Mouse (Mus musculus): ENCODE results near the gene A930017K11Rik. TPM values are rescaled to one million over a fixed set of nuclear protein-coding genes. Genes with fewer than 3 reads are reported as not detected.

The A930017K11Rik gene
- 0.05 TPM in 1 of 2 replicates, not detected in the other for polyA plus RNA-seq (2015; fragmentation: Nextera tagmentation; extraction: Ambion mirVana)

DNA sequence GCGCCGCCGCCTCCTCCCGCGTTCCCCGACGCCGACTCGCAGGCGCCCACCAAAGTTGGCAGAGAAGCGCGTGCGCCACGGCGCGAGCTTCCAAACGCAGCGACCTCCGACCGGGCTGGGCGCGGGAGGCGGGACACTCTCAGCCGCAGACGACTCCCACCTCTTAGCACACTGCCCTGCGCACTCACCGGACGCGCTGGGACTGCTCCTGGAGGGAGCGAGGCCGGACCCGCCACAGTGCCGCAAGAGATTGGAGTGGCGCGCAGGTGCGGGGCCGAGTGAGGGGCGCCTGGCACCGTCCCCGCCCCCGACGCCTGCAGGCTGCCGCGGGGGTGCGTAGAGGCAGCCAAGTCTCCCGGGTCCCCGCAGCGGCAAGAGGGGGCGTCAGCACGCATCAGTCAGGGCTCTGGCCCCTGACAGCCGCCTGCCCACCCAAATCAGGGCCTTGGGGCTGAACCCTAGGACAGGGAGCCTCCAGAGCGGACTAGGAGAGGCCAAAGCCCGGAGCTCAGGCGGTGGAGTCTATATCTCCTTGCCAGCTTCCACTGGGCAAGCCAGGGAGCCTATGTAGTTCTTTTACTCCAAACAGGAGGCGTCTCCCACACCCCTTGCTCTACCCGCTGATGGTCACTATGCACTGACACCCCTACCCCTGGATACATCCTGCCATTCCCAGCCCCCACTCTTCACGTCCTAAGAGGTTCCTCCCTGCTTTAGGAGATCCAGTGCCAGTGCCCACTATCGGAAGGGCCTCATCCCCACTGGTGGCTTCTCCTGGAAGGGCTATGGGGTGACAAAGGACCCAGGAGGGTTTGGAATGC lies at the start of gene A930017K11Rik:
TSS of gene A930017K11Rik (minus strand) at position 763 of the 821 bp plus-strand sequence.
- H3K27me3 ChIP-seq = peaks cover 49% of the 10 kb centered on the region
- H3K9ac ChIP-seq = peak within 1 kb of the TSS; percentile 41; the same call in 1 of the 2 replicates
- H3K9me3 ChIP-seq (replicated peaks) = no peaks in the 10 kb centered on the region
- peak within 1 kb of the TSS; percentile 84 for H3K4me2 ChIP-seq
- ATAC-seq (replicated peaks; ENCODE audit: insufficient number of reproducible peaks, insufficient read depth, low FRiP score, low read depth) = no peak
- 1% methylated on average over 58 of the region's 58 CpGs for WGBS
- H3K4me3 ChIP-seq = peak within 1 kb of the TSS; percentile 52
- H3K27ac ChIP-seq = no peak within 1 kb of the TSS
- H3K4me1 ChIP-seq (replicated peaks) = peaks cover 16% of the 10 kb centered on the region
- H3K36me3 ChIP-seq = no peaks in the 10 kb centered on the region

DNA sequence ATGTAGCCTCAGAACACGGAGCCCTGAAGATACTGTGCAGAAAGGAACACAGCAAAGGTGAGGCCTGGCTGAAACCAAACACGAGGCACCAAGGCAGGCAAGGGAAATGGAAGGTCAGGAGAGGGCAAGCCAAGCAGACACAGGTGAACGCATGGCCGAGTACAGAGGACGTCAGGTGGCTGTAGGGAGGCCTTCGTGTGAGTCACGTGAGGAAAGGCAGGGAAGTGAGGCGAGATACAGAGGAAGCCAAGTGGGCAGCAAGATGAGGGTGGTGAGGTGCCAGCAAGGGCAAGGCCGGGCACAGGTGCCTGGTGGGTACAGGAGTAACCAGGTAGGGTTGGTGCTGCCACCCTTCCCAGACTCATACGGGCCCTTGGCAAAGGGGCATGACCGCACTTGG lies 46.1 kb upstream of the A930017K11Rik start:
- Histone ChIP-seq H3K4me2 (no peak overlapping the region), H3K36me3 (peaks cover 24% of the 10 kb centered on the region), H3K27me3 (no peaks in the 10 kb centered on the region), H3K9ac (no peak overlapping the region), H3K4me1 (replicated peaks) (no peaks in the 10 kb centered on the region), H3K4me3 (no peak overlapping the region), H3K9me3 (replicated peaks) (no peaks in the 10 kb centered on the region), H3K27ac (no peak overlapping the region)
- ATAC-seq (replicated peaks; ENCODE audit: insufficient number of reproducible peaks, insufficient read depth, low FRiP score, low read depth) = no peak
- 85% methylated on average over 11 of the region's 11 CpGs for WGBS

DNA sequence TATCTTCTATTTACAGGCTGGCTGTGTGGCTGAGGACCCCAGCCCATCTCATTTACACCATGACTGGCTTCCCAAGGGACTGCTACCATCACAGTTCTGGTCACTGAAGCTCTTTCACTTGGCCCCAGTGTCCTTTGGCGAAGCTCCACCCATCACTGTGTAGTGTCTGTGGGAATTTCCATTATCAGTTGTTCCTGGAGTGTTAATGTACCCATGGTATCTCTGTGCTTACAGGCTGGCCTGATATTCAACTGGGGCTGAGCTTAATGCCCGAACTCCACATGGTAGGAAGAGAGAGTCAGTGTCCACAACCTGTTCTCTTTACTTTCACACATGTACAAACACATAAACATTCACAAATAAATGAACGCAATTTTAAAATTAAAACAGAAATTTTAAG lies 41.1 kb upstream of the A930017K11Rik start:
- Histone ChIP-seq H3K27ac (no peak overlapping the region), H3K27me3 (no peaks in the 10 kb centered on the region), H3K9me3 (replicated peaks) (no peaks in the 10 kb centered on the region), H3K4me2 (no peak overlapping the region), H3K4me3 (no peak overlapping the region), H3K9ac (no peak overlapping the region), H3K36me3 (peaks cover 36% of the 10 kb centered on the region), H3K4me1 (replicated peaks) (no peaks in the 10 kb centered on the region)
- ATAC-seq (replicated peaks; ENCODE audit: insufficient number of reproducible peaks, insufficient read depth, low FRiP score, low read depth) = no peak
- 69% methylated on average over 3 of the region's 3 CpGs for WGBS

DNA sequence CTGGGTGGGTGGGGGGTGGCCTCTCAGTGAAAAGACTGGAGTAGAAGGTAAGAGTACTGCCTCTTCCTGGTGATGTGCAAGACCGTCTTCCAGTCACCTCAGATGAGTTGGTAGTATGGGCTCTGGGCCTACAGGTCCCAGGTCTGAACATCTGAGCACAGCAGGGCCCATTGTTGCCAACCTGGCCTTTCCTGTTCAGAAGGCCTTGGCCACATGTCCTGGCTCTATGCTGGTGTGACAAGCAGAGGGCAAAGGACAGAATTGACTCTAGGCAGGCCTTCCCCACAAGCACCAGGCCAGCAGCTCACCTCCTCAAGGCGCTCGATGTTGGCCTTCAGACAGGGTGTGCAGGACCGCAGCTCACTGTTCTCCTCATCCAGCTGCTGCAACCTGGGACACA lies 39.9 kb upstream of the A930017K11Rik start:
- Histone ChIP-seq H3K27ac (no peak overlapping the region), H3K4me2 (no peak overlapping the region), H3K4me3 (no peak overlapping the region), H3K4me1 (replicated peaks) (no peaks in the 10 kb centered on the region), H3K36me3 (peaks cover 29% of the 10 kb centered on the region; the same call in 1 of the 2 replicates), H3K9ac (no peak overlapping the region), H3K9me3 (replicated peaks) (no peaks in the 10 kb centered on the region), H3K27me3 (no peaks in the 10 kb centered on the region)
- WGBS = 99% methylated on average over 4 of the region's 4 CpGs
- no peak for ATAC-seq (replicated peaks; ENCODE audit: insufficient number of reproducible peaks, insufficient read depth, low FRiP score, low read depth)

DNA sequence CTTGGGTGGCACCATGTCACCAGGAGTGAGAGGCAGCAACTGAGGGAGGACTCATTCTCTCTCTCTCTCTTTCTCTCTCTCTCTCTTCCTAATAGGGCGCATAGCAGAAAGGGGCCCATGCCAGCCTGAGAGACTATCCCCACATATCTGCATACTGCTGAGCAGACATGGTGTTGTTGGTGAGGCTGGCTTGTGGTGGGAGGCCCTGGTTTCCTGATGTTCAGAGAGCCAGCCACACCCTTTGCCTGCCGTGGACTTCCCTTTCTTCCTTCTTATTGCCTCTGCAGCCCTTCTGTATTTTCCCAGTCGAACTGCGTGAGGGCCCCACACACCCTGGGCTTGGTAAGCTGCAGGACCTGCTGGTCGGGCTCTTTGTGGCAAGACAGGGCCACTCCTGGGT lies 38.0 kb upstream of the A930017K11Rik start:
- WGBS = 87% methylated on average over 5 of the region's 5 CpGs
- Histone ChIP-seq H3K9me3 (replicated peaks) (no peaks in the 10 kb centered on the region), H3K36me3 (peaks cover 29% of the 10 kb centered on the region; the same call in 1 of the 2 replicates), H3K27me3 (no peaks in the 10 kb centered on the region), H3K4me3 (no peak overlapping the region), H3K4me1 (replicated peaks) (peaks cover 6% of the 10 kb centered on the region), H3K27ac (no peak overlapping the region), H3K9ac (no peak overlapping the region), H3K4me2 (no peak overlapping the region)
- no peak for ATAC-seq (replicated peaks; ENCODE audit: insufficient number of reproducible peaks, insufficient read depth, low FRiP score, low read depth)

DNA sequence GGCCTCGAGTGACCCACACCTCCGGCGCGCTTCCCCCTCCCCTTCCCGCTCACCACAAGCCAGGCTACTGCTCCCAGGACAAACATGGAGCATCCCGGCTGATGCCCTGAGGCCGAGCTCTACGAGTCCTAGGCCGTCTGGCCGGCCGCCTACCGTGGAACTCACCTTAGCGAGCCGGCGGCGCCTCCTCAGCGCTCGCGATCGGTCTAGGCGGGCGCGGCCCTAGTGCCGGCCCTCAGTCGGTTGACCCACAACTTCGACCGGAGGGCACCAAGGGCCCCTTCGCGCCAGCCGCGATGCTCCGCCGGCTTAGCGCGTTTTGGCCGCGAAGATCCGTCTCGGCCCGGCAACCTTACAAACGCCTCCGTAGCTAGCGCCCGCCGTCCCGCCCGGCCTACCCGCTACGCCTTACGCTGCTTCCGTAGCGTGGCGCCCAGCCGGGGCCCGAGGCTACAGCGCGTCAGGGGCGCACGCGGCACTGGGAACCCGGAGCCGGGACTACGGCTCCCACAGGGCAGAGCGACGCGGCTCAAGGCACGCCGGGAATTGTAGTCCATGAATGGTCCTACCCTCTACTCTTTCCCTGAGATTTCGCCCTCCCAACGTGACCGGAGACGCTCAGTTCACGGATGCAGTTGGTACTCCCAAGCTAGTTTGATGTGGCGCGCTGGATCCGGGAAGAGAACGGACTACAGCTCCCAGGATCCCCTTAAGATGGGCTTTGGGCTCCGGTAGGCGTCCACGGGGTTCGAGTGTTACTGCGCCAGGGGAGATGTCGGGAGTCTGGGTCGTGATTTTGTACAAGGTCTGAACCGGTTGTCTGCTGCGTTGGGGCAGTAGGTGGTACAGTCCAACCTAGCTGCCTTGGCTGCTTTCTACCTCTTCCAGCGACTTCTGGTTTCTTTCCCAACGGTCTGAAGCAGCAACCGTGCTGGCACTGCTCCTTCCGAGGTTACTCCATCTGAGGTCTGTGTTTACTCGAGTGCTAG lies 33.2 kb upstream of the A930017K11Rik start, which contains the start of gene Capn15:
TSS of gene Capn15 (minus strand) at position 491 of the 989 bp plus-strand sequence.
- H3K4me3 ChIP-seq = peak within 1 kb of the TSS; percentile 81
- H3K27me3 ChIP-seq = no peaks in the 10 kb centered on the region
- peaks cover 26% of the 10 kb centered on the region for H3K4me1 ChIP-seq (replicated peaks)
- peak; percentile 99 for ATAC-seq (replicated peaks; ENCODE audit: insufficient number of reproducible peaks, insufficient read depth, low FRiP score, low read depth)
- no peaks in the 10 kb centered on the region for H3K9me3 ChIP-seq (replicated peaks)
- H3K27ac ChIP-seq = peak within 1 kb of the TSS; percentile 89
- H3K9ac ChIP-seq = peak within 1 kb of the TSS; percentile 82
- peak within 1 kb of the TSS; percentile 87 for H3K4me2 ChIP-seq
- H3K36me3 ChIP-seq = peaks cover 9% of the 10 kb centered on the region; the same call in 1 of the 2 replicates
- WGBS = under 1% methylated on average over 91 of the region's 91 CpGs

DNA sequence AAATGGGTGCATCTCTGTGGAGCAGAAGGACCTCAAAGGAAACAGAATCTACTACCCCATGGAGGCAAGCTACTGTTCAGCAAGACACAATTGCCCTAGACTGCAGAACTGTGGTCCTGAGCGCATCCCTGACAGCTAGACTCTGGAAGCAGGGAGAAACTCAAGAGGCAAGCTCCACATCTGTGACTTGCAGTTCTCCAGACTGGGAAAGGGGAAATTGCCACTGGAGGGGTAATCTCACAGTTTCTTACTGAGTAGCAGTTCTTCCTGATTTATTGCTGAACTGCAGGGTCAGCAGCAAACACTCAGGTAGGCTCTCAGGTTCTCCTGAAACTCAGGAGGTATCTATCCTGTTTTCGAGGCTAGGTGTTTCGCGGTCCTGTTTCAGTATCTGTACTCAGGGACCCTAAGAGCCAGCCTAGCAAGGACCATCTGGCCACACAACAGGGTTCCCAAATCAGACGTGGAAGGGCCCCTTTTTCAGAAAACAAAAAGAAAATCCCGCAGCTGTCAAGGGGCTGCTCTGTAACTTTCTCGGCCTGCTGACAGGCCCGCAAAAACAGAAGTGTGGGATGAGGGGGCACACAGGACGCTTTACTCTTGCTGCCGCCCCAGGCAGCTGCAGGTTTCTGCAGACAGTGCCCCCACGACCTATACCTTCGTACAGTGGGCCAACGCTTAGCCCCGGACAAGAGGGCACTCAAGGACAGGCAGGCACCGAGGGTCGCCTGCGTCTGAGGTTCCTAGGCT lies 32.4 kb upstream of the A930017K11Rik start:
- H3K36me3 ChIP-seq = peaks cover 3% of the 10 kb centered on the region; the same call in 1 of the 2 replicates
- peak overlapping the region; percentile 81 for H3K4me3 ChIP-seq
- no peaks in the 10 kb centered on the region for H3K27me3 ChIP-seq
- H3K27ac ChIP-seq = peak overlapping the region; percentile 89
- peak overlapping the region; percentile 82 for H3K9ac ChIP-seq
- no peak for ATAC-seq (replicated peaks; ENCODE audit: insufficient number of reproducible peaks, insufficient read depth, low FRiP score, low read depth)
- peak overlapping the region; percentile 87 for H3K4me2 ChIP-seq
- no peaks in the 10 kb centered on the region for H3K9me3 ChIP-seq (replicated peaks)
- 9% methylated on average over 17 of the region's 17 CpGs for WGBS
- peaks cover 35% of the 10 kb centered on the region for H3K4me1 ChIP-seq (replicated peaks)

DNA sequence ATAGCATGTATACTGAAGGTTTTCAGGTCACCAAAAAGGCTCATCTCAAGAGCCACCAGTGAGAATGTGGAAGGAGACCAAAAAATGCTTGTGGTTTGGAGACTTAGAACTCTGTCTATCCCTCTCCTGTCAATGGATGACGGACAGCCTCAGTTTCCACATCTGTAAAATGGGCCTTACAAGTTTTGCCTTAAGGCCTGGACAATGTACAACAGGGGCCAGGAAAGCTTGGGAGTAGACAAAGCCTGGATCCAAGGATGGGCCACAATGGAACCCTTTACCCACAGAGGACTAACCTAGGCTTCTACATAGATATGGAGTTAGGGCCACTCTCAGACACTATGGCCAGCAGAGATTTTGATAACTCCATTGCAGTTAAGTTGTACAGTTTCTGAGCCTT lies 31.7 kb upstream of the A930017K11Rik start:
- Histone ChIP-seq H3K36me3 (no peaks in the 10 kb centered on the region), H3K4me3 (peak overlapping the region; percentile 81), H3K27ac (no peak overlapping the region), H3K27me3 (no peaks in the 10 kb centered on the region), H3K9me3 (replicated peaks) (no peaks in the 10 kb centered on the region), H3K4me2 (peak overlapping the region; percentile 87), H3K4me1 (replicated peaks) (peaks cover 39% of the 10 kb centered on the region), H3K9ac (0 out of 2 replicates have a peak overlapping the region, but pooled peaks have one; percentile 82)
- no peak for ATAC-seq (replicated peaks; ENCODE audit: insufficient number of reproducible peaks, insufficient read depth, low FRiP score, low read depth)
- 100% methylated on average over 1 of the region's 1 CpGs for WGBS

DNA sequence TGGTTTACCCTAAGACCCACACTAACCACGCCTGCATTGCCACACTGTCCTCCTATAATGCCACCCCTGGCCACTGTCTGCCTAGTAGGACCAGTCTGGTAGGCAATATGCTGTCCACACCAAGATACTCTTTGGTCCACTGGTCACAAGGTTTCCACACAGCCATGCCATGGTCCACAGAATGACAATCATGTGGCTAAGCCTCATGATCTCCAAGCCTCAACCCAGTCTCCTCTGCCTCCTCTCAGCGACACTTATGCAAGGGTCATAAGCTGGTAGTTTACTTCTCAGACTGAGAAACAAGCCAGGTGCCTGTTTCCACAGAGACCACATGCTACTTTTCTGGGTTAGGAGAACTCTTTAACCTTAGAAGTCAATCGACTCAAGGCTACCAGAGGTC lies 30.5 kb upstream of the A930017K11Rik start:
- H3K27me3 ChIP-seq = no peaks in the 10 kb centered on the region
- H3K36me3 ChIP-seq = no peaks in the 10 kb centered on the region
- no peak overlapping the region for H3K27ac ChIP-seq
- H3K9me3 ChIP-seq (replicated peaks) = no peaks in the 10 kb centered on the region
- ATAC-seq (replicated peaks; ENCODE audit: insufficient number of reproducible peaks, insufficient read depth, low FRiP score, low read depth) = no peak
- H3K4me1 ChIP-seq (replicated peaks) = peaks cover 39% of the 10 kb centered on the region
- no peak overlapping the region for H3K4me3 ChIP-seq
- 86% methylated on average over 3 of the region's 3 CpGs for WGBS
- no peak overlapping the region for H3K4me2 ChIP-seq
- H3K9ac ChIP-seq = no peak overlapping the region

DNA sequence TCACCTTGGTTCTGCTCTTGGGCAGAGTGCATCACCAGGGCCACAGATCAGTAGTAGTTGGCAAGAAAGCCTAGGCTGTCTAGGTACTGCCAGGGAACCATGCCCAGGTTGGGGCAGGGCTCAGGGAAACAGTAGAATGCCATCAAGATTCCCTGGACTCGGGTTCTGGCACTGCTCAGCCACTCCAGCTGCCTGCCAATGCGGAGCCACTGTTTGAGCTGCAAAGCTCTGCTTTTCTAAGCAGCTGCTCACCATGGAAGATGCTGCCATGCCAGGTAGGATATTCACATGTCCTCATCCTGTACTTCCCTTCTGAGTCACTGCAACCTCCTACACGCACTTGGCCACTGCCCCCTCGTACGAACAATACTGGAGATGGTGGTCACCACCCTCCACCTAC lies 28.5 kb upstream of the A930017K11Rik start:
- Histone ChIP-seq H3K4me1 (replicated peaks) (peaks cover 33% of the 10 kb centered on the region), H3K4me2 (no peak overlapping the region), H3K4me3 (no peak overlapping the region), H3K27me3 (no peaks in the 10 kb centered on the region), H3K9me3 (replicated peaks) (no peaks in the 10 kb centered on the region), H3K27ac (no peak overlapping the region), H3K9ac (no peak overlapping the region), H3K36me3 (no peaks in the 10 kb centered on the region)
- no peak for ATAC-seq (replicated peaks; ENCODE audit: insufficient number of reproducible peaks, insufficient read depth, low FRiP score, low read depth)
- 75% methylated on average over 5 of the region's 5 CpGs for WGBS

All from heart, embryonic 15.5 days (tissue).